Mouse (Mus musculus): ENCODE measurements around the gene Gga3.

Gene Gga3

DNA sequence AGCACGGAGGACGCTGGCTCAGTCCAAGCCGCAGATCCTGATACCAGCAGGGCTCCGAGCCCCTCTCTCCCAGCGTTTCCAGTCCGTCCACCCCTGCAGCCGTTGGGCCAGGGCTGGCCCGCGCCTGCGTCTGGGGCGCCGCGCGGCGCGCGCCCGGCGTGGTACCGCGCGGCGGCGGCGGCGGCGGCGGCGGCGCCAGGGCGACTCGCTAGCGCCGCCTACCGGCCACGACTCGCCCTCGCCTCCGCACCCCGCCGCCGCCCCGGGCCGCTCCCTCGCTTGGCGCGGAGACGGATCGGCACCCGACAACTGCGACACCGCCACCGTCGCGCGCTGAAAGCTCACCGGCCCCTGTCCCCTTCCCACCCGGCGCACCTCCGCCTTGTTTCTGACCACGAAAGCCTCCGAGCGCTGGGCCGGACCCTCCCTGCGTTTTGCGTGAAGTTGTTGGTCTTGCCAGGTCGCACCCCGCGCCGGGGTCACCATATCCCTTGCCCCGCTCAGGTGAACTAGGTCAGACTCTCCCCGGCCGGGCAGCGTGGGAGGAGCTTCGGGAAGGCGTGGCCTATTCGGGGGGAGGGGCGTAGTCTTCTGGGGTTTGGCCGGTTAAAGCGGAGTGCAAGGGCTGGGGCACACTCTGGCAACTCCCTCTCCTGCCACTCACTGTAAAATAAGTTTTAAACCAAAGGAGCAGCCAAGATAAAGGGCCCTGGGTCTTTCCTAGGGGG lies 8.7 kb upstream of the Gga3 start, which contains the start of gene Mif4gd:
TSS of gene Mif4gd (minus strand) at position 560 of the 728 bp plus-strand sequence.
- DNase-seq (ENCODE audit: low read depth, low spot score) = peak; percentile 87

DNA sequence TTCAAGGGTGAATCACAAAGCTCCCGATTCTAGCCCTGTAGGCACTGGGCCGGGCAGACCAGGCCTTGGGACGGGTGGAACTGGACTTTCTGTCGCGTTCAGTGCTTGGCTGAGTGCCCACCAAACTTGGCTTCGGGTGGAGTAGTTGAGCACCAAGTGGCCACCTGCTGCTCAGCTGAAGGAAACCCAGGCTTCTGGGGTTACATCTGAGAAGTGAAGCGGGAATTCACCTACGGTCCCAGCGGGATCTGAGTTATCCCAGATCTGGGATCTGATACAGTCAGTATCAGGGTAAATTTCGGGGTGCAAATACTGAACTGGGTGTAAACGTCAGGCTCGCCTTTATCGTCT lies 8.2 kb upstream of the Gga3 start:
- peak; percentile 87 for DNase-seq (ENCODE audit: low read depth, low spot score)

DNA sequence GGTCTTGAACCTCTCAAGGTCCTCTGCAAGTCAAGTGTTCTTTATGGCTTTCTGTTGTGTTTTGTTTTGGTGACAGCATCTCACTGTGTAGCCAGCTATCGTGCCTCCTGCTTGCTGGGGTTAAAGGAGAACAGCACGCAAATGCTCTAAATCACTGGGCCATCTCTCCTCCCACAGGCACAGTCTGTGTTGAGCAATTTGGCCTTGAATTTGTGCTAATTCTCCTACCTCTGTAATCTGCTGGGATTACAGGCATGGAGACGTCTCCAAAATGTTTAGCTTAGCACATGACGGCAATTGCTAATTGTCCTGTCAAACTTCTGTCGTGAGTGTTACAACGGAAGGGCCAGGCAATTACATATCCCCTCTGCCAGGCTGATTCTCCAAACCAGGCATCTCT lies 7.3 kb upstream of the Gga3 start:
- DNase-seq (ENCODE audit: low read depth, low spot score) = no peak

GRCm38 (mm10) chr11:115609576-115609975 lies 5.7 kb upstream of the Gga3 start:
- DNase-seq (ENCODE audit: low read depth, low spot score) = no peak

DNA sequence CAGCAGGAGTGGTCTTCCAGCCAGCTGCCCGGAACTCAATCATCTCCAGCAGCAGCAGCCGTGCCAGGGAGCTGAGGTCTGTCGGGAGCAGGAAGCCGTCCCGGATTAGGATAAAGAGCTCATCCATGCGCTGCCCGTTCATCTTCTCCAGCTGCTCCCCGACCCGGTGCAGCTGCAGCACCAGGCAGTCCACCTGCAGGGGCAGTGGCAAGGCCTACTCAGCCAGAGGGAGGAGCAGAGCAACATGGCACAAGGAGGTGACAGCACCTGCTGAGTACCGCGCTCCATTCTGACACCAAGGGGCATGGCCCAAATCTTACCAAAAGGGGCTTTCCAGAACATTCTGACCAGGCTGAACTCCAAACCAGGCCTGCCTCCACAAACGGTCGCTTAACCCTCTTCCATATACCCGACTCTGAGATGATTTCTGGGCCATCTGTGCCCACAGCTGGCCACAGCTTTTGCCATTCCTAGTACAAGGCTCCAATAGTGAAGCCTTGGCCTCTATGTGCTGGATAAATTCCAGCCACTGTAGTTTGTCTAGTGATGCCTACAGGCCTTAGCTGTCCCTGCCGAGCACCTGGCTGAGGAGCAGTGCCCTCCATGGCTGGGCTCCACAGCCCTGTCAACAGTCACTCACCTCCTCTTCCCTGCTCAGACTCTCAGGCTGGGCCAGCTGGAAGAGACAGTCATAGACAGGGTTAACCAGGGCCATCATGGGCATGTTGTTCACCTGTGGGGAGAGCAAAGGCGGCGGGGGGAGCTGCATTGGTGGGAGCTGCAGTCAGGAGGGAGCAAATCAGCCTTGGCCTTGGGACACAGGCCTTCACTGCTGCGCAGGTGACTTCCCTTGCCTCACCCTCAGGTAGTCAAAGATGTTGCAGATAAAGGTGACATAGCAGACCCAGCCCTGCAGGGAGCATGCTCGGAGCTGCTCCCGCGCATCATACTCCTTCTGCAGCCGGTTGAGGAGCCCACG lies 4.9 kb upstream of the Gga3 start:
- DNase-seq (ENCODE audit: low read depth, low spot score) = no peak

- DNase-seq (ENCODE audit: low read depth, low spot score) = no peak
Measured at GRCm38 (mm10) chr11:115606733-115607132, 2.9 kb upstream of the Gga3 start.

DNA sequence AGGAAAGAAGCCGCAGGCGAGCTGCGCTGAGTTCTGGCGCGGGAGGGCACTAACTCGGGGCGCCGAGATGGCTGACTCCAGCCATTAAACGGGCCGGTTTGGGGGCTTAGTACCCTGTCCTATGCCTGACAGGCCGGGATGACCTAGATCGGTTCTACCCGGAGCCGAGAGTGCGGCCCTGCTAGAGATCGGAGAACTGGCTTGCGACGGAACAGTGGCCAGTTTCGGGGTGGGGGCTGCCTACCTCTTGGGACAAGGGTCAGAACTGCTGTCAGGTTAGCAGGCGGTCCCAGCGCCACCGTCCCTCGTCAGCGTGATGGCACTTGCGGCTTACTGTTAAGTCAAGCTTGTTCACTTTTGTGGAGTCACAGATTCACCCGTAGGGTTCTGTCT lies 449 bp upstream of the Gga3 start:
- no peak for DNase-seq (ENCODE audit: low read depth, low spot score)

DNA sequence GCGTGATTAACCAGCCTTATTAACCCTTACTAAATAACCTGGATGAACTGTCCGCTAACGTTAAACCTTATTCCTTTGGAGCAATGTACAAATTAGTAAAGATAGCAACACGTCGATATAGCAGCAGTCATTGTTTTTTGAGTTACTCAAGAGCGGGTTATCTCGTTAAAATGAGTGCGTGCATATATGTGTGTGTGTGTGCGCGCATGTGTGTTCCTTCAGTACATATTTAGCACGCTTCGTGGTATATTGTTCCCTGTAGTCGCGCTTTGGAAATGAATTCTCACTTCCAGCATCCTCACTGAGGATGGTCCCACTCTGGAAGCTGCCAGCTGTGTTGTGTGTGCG lies 749 bp downstream of the Gga3 start:
- DNase-seq (ENCODE audit: low read depth, low spot score) = no peak

DNA sequence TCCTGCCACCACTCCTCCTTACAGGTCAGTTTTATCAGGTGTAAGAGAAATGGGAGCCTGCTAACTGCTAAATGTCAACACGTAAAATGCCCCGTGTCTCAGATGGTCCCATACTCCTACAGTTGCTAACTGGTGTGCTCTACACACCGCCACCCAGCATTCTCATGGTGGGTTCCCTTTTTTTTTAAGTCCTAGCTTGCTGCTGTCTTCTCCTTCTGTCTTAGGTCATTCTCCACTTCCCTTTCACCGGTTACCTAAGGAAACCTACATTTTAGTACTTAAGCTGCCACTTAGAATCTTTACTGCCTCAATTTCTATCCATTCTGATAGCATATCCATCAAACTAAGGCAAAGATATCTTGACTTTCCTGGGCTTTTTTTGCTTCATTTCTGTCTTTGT lies 2.7 kb downstream of the Gga3 start:
- no peak for DNase-seq (ENCODE audit: low read depth, low spot score)

- no peak for DNase-seq (ENCODE audit: low read depth, low spot score)
Measured at GRCm38 (mm10) chr11:115600743-115601142, 3.1 kb downstream of the Gga3 start.

DNA sequence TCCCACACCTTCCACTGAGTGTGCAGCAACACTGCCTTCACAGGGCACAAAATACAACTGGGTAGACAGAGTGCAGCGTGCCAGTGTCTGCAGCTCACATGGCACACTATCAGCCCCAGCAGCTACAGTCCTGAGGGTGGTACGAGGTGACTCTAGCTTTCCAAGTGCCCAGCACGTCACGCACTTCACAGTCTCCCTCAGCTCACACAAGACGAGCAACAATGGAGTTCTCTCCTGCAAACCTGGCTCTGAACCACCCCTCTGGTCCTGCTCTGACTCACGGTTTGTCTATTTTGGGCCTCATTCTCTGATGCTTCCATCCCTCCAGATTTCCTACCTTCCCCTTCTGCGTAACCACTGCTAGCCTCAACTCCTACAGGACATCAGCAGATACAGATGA lies 4.1 kb downstream of the Gga3 start:
- no peak for DNase-seq (ENCODE audit: low read depth, low spot score)

GRCm38 (mm10) chr11:115598309-115598708 lies 5.5 kb downstream of the Gga3 start:
- DNase-seq (ENCODE audit: low read depth, low spot score) = no peak

GRCm38 (mm10) chr11:115595209-115595608 lies 8.6 kb downstream of the Gga3 start:
- no peak for DNase-seq (ENCODE audit: low read depth, low spot score)

GRCm38 (mm10) chr11:115590526-115591075 lies 13.2 kb downstream of the Gga3 start:
- no peak for DNase-seq (ENCODE audit: low read depth, low spot score)

DNA sequence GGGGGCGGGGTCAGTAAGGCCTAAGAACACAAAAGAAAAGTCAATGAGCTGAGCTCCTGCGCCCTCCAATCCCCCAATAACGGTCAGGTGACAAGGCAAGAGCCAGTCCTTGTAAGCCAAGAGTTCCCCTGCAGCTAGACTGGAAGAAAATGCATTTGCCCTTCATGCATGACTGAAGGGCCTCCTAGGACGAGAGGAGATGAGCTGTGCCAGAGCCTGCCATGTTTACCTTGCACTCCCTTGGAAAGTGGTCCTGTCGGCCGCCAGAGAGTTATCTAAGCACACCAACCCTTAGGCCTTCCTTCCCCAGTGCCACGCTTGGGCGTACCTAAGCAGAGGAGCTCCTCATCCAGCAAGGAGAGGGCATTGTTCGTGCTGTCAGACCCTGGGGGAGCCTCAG lies 15.9 kb downstream of the Gga3 start:
- DNase-seq (ENCODE audit: low read depth, low spot score) = no peak

- no peak for DNase-seq (ENCODE audit: low read depth, low spot score)
Measured at GRCm38 (mm10) chr11:115586403-115586802, 17.4 kb downstream of the Gga3 start.

- DNase-seq (ENCODE audit: low read depth, low spot score) = no peak
Measured at GRCm38 (mm10) chr11:115585573-115586100, 18.2 kb downstream of the Gga3 start.

DNA sequence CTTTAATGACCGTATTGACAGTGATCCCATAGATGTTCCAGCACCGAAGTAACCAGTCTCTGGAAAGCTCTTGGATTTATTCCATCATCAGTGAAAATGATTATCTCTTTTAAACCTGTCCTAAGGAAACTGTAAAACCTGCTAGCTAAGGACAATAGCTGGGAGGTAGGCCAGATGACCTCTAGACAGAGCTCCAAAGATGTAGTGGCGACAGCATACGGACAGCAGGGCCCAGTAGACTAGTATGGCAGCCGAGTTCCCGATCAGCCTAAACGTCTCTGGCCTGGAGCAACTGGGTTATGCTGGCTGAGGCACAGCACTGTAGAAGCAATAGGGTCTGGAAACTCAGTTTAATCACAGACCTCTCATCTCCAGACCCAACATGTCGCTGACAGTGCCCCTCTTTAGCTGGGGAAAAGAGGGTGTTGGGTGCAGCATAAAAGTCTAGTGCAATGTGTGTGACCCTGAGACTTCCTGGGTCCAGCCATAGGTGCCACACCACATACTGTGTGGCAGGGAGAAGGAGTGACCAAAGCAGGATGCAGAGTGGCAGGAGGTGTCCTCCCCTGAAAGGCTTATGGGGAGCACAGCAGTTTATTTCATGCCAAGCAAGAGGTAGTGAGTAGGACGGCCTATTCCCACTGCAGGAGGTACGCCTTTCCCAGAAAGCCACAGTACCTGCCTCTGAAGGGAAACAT lies 19.3 kb downstream of the Gga3 start:
- DNase-seq (ENCODE audit: low read depth, low spot score) = no peak

- no peak for DNase-seq (ENCODE audit: low read depth, low spot score)
Measured at GRCm38 (mm10) chr11:115582913-115583606, 20.8 kb downstream of the Gga3 start.

- DNase-seq (ENCODE audit: low read depth, low spot score) = no peak
Measured at GRCm38 (mm10) chr11:115579080-115579479, 24.8 kb downstream of the Gga3 start.

GRCm38 (mm10) chr11:115564961-115565360 lies 38.9 kb downstream of the Gga3 start:
- DNase-seq (ENCODE audit: low read depth, low spot score) = no peak
